Mouse (Mus musculus): Measurements from ENCODE around the gene Sppl2b. TPM values are rescaled to one million over a fixed set of nuclear protein-coding genes. Genes with fewer than 3 reads are reported as not detected.

Sppl2b gene
- polyA plus RNA-seq, 1 experiment from 2014 or later: 17.7 TPM

DNA sequence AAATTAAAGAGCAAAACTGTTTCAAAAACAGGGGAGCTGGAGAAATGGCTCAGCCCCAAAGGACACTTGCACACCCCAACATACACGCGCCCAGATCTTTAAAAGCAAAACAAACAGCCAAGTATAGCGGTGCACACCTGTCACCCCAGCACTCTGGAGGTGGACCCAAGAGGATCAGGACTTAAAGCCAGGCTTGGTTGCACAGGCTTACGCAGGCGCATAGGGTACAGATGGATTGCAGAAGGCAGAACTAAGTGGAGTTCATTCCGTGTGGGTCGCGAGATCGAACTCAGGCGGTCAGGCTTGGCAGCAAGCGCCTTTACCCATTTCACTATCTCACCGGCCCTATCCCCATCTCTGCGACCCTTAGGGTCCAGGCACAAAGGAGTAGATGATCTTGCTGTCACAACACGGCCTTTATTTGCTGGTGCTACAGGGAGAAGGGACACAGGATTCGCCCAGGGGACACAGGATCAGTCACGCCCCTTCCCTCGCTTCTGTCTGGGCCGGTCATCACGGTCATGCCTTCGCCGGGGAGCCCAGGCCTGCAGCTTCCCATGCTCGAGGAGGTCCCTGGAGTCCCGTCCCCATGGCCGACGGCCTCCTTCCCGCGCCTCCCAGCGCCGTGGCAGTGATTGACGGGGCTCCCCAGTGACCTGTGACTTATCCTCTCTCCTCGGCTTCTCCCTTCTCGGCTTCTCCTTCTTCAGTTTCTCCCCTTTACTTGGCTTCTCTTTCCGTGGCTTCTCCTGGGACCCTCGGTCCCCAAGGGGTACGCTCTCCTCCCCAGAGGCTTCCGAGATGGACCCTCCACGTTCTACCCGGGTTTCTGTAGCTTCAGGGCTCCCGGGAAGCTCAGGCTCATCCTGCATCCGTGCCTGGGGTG, 46.7 kb upstream of the Sppl2b start:
- DNase-seq (ENCODE audit: low spot score): no peak
- Histone ChIP-seq H3K9me3 (ENCODE audit: control insufficient read depth, low read length) (no peaks in the 10 kb centered on the region), H3K9ac (ENCODE audit: low read length) (no peak overlapping the region; the same call in 1 of the 2 replicates), H3K4me3 (ENCODE audit: low read depth, low read length) (no peak overlapping the region), H3K27ac (replicated peaks) (no peak overlapping the region), H3K27me3 (ENCODE audit: control insufficient read depth, insufficient read depth, low read length) (no peaks in the 10 kb centered on the region), H3K4me2 (replicated peaks; ENCODE audit: low read depth) (peak overlapping the region; percentile 21; the same call in 1 of the 2 replicates), H3K36me3 (ENCODE audit: control insufficient read depth, insufficient read depth, low read length) (peaks cover 10% of the 10 kb centered on the region), H3K4me1 (replicated peaks; ENCODE audit: control insufficient read depth, insufficient read depth) (no peaks in the 10 kb centered on the region)
- ATAC-seq (ENCODE audit: low FRiP score, low TSS enrichment): no peak
- TF ChIP-seq EP300 (optimal IDR thresholded peaks at IDR 0.05) (no peak), CTCF (IDR thresholded peaks at IDR 0.05; ENCODE audit: low read depth) (no peak)
- 29% methylated on average over 40 of the region's 40 CpGs for WGBS

DNA sequence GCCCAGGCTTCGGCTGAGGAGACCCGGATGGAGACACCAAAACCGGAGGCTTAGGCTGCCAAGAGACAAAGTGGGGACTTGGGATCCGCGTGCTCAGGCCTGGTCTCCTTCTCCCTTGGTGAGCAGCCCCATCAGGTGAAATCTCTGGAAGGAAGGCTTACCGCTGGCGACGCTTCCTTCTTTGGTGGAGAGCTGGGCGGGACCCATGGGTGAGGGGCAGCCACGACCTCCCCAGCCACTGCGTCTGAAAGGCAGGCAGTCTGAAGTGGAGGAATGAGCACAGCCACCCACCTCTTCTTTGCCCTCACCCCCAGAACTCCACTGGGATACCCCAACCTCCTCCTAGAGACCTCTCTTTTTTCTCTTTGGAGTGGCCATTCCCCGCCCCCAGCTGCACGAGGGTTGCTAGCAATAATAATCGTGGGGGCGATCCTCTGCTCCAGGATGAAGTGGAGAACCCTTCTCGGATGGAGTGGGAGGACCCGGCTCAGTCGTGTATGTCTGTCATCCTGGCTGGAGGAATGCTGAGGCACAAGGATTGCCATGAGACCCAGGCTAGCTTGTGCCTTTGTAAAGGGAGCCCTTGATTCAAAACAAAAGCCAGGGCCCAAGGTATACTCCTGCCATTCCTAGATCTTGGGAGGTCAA, 46.0 kb upstream of the Sppl2b start:
- Histone ChIP-seq H3K4me2 (replicated peaks; ENCODE audit: low read depth) (peak overlapping the region; percentile 21; the same call in 1 of the 2 replicates), H3K9ac (ENCODE audit: low read length) (no peak overlapping the region; the same call in 1 of the 2 replicates), H3K4me1 (replicated peaks; ENCODE audit: control insufficient read depth, insufficient read depth) (no peaks in the 10 kb centered on the region), H3K9me3 (ENCODE audit: control insufficient read depth, low read length) (no peaks in the 10 kb centered on the region), H3K27me3 (ENCODE audit: control insufficient read depth, insufficient read depth, low read length) (no peaks in the 10 kb centered on the region), H3K27ac (replicated peaks) (no peak overlapping the region), H3K36me3 (ENCODE audit: control insufficient read depth, insufficient read depth, low read length) (0 out of 2 replicates have a peak, but pooled peaks cover 3% of the 10 kb centered on the region), H3K4me3 (ENCODE audit: low read depth, low read length) (no peak overlapping the region)
- 11% methylated on average over 13 of the region's 18 CpGs for WGBS
- TF ChIP-seq CTCF (IDR thresholded peaks at IDR 0.05; ENCODE audit: low read depth) (no peak), EP300 (optimal IDR thresholded peaks at IDR 0.05) (no peak)
- ATAC-seq (ENCODE audit: low FRiP score, low TSS enrichment): no peak
- no peak for DNase-seq (ENCODE audit: low spot score)

DNA sequence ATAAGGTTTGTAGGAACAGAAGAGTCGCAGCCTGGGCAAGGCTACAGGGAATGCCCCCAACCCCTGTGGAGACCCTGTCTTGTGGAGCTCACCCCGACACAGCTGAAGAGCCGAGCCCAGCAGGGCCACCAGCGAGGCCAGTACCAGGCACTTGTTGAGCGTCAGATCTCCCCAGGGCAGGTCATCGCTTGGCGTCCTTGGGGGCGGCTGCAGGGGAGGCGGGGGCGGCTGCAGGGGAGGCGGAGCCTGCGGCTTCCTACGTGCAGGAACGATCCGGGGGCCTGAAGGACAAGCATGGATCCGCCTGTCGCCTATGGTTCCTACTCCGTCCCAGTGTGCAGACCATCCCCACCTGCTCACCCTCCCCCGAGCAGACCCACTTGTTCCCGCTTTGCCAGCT, 45.0 kb upstream of the Sppl2b start:
- Histone ChIP-seq H3K9ac (ENCODE audit: low read length) (no peak overlapping the region), H3K27ac (replicated peaks) (no peak overlapping the region), H3K27me3 (ENCODE audit: control insufficient read depth, insufficient read depth, low read length) (no peaks in the 10 kb centered on the region), H3K4me3 (ENCODE audit: low read depth, low read length) (no peak overlapping the region), H3K4me2 (replicated peaks; ENCODE audit: low read depth) (no peak overlapping the region), H3K9me3 (ENCODE audit: control insufficient read depth, low read length) (no peaks in the 10 kb centered on the region), H3K36me3 (ENCODE audit: control insufficient read depth, insufficient read depth, low read length) (no peaks in the 10 kb centered on the region), H3K4me1 (replicated peaks; ENCODE audit: control insufficient read depth, insufficient read depth) (no peaks in the 10 kb centered on the region)
- DNase-seq (ENCODE audit: low spot score) (no peak), ATAC-seq (ENCODE audit: low FRiP score, low TSS enrichment) (no peak)
- TF ChIP-seq CTCF (IDR thresholded peaks at IDR 0.05; ENCODE audit: low read depth) (no peak), EP300 (optimal IDR thresholded peaks at IDR 0.05) (no peak)
- WGBS: 13% methylated on average over 19 of the region's 20 CpGs

DNA sequence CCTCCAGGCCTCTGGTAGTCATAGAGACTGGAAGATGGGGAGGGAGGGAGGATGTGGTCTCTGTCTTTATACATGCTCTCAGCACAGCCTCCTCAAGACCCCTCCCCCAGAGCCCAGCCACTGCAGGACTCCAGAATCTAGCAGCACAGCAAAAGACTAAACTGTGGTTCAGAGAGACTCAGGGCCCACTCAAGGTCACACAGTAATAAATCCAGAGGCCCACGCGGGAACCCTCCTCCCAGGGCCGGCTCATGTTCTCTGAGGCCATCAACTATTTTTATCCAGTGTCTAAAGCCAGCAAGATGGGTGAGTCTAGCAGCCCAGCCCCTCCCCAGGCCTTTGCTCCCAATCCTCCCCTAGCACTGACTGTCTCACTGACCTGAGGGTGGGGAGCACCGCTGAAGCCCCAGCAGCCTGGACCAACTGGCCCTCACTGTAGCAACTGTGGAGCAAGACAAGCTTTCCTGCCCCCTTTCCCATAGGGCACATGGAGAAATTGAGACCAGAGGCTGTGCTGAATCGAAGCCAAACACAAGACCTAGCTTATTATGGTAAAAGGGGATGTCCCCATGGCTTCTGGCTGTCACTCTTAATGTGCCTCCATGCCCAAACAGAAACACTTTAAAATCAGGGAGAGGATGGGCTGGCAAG, 42.6 kb upstream of the Sppl2b start:
- 52% methylated on average over 5 of the region's 5 CpGs for WGBS
- Histone ChIP-seq H3K9me3 (ENCODE audit: control insufficient read depth, low read length) (no peaks in the 10 kb centered on the region), H3K4me3 (ENCODE audit: low read depth, low read length) (no peak overlapping the region), H3K36me3 (ENCODE audit: control insufficient read depth, insufficient read depth, low read length) (no peaks in the 10 kb centered on the region), H3K4me2 (replicated peaks; ENCODE audit: low read depth) (no peak overlapping the region), H3K27me3 (ENCODE audit: control insufficient read depth, insufficient read depth, low read length) (no peaks in the 10 kb centered on the region), H3K27ac (replicated peaks) (no peak overlapping the region), H3K9ac (ENCODE audit: low read length) (no peak overlapping the region), H3K4me1 (replicated peaks; ENCODE audit: control insufficient read depth, insufficient read depth) (no peaks in the 10 kb centered on the region)
- TF ChIP-seq CTCF (IDR thresholded peaks at IDR 0.05; ENCODE audit: low read depth): no peak
- TF ChIP-seq EP300 (optimal IDR thresholded peaks at IDR 0.05): no peak
- DNase-seq (ENCODE audit: low spot score): no peak
- no peak for ATAC-seq (ENCODE audit: low FRiP score, low TSS enrichment)

DNA sequence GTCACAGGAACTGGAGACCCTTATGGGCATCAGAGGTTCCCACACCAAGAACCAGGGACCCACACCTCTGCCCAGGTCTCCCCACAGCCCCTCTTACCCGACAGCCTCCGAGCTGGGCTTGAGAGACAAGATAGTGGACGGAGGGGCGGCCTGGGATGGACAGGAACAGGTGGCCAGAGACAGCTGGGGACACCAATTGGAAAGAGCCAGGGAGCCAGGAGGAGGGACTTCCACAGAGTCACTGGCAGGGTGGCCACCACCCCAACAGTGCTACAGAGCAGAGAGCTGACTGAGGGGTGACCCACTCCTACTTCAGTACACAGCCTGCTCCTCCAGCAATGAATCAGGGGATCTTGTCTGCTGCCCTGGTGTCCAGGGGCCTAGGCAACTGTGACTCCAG, 41.7 kb upstream of the Sppl2b start, which contains the start of gene Jsrp1:
Jsrp1 (minus strand) TSS at position 133 of the 400 bp plus-strand sequence.
- ATAC-seq (ENCODE audit: low FRiP score, low TSS enrichment) (no peak; the same call in 1 of the 2 replicates), DNase-seq (ENCODE audit: low spot score) (no peak)
- no peaks in the 10 kb centered on the region for H3K9me3 ChIP-seq (ENCODE audit: control insufficient read depth, low read length)
- TF ChIP-seq CTCF (IDR thresholded peaks at IDR 0.05; ENCODE audit: low read depth): no peak
- no peak for TF ChIP-seq EP300 (optimal IDR thresholded peaks at IDR 0.05)
- H3K4me3 ChIP-seq (ENCODE audit: low read depth, low read length): no peak within 1 kb of the TSS
- no peaks in the 10 kb centered on the region for H3K27me3 ChIP-seq (ENCODE audit: control insufficient read depth, insufficient read depth, low read length)
- no peaks in the 10 kb centered on the region for H3K36me3 ChIP-seq (ENCODE audit: control insufficient read depth, insufficient read depth, low read length)
- H3K9ac ChIP-seq (ENCODE audit: low read length): no peak within 1 kb of the TSS
- no peak within 1 kb of the TSS for H3K4me2 ChIP-seq (replicated peaks; ENCODE audit: low read depth)
- no peak within 1 kb of the TSS for H3K27ac ChIP-seq (replicated peaks)
- 76% methylated on average over 4 of the region's 4 CpGs for WGBS
- no peaks in the 10 kb centered on the region for H3K4me1 ChIP-seq (replicated peaks; ENCODE audit: control insufficient read depth, insufficient read depth)

Measured in stomach, postnatal 0 days (tissue).